Mouse (Mus musculus) induced T-regulatory cell, adult 2 months (primary cell): ENCODE data around the gene Olfr205.
"Not testable (repeated sequence)": the region's sequence is repeated elsewhere in the genome, so short reads cannot be mapped to it uniquely, and the experiment has no call there.

Experiments used
- DNase-seq: peaks from one replicate; pipeline ENCODE4 v3.0.0-alpha.2; 2012; ENCODE audit warnings: low read depth

Gene Olfr205

DNA sequence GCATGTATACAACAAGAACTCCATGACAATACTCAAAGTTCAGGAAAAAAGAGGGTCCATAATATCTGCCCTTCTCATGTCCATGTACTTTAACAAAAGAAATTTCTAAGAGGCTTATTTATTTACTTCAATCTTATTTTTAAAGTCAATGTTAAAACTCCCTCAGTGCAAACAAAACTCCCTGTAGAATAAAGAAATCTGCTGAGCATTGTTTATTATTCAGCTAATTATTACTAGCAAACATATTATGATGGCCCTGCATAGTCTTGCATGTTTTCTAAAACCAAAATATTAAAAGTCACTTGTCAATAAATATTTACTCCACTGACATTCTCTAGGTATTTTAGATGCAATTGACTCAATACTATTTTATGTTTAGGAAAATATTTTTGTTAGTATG, at the start of gene Olfr205:
Gene Olfr205, minus strand, starts transcription at position 101 of the 400 bp plus-strand sequence.
- no peak for DNase-seq

- no peak for DNase-seq
Measured at GRCm38 (mm10) chr16:59363893-59364292, 33.0 kb upstream of the Olfr205 start, which contains the start of gene Olfr209. TSS of gene Olfr209 (minus strand) at chr16:59363993.

GRCm38 (mm10) chr16:59349146-59349545, 18.2 kb upstream of the Olfr205 start, which contains the start of gene Olfr206:
TSS of gene Olfr206 (minus strand) at chr16:59349246.
- DNase-seq, result no peak

DNA sequence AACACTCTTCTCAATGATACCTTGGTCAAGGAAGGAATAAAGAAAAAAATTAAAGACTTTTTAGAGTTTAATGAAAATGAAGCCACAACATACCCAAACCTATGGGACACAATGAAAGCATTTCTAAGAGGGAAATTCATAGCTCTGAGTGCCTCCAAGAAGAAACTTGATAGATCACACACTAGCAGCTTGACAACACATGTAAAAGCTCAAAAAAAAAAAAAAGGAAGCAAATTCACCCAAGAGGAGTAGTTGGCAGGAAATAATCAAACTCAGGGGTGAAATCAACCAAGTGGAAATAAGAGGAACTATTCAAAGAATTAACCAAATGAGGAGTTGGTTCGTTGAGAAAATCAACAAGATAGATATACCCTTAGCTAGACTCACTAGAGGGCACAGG, 7.7 kb downstream of the Olfr205 start:
- DNase-seq, result not testable (repeated sequence)

- DNase-seq, result no peak
Measured at GRCm38 (mm10) chr16:59318148-59318547, 12.8 kb downstream of the Olfr205 start, which contains the start of gene Olfr204. TSS of gene Olfr204 (minus strand) at chr16:59318248.

GRCm38 (mm10) chr16:59298581-59298980, 32.4 kb downstream of the Olfr205 start, which contains the start of gene Olfr203:
TSS of gene Olfr203 (plus strand) at chr16:59298881.
- no peak for DNase-seq

GRCm38 (mm10) chr16:59287576-59287975, 43.4 kb downstream of the Olfr205 start:
- DNase-seq, result not testable (repeated sequence)

DNA sequence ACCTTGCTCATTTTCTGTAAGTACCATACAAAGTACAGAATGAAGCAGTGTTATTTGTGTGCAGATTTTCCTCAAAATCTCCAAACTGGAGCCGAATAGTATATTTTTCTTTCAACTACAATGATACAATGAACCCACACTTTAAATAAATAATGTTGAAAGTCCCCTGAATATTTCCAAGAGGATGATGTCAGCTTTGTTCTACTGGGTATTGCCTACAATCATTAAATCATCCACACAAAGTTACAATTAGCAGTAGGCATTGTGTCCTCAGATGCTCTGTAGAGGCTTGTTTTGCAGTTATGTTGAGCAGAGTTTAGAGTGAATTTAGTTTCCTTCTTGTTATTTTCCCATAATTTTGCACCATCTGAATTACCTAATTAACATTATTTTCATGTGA, 44.2 kb downstream of the Olfr205 start, which contains the start of gene Olfr202:
Gene Olfr202, minus strand, starts transcription at position 101 of the 400 bp plus-strand sequence.
- no peak for DNase-seq

DNA sequence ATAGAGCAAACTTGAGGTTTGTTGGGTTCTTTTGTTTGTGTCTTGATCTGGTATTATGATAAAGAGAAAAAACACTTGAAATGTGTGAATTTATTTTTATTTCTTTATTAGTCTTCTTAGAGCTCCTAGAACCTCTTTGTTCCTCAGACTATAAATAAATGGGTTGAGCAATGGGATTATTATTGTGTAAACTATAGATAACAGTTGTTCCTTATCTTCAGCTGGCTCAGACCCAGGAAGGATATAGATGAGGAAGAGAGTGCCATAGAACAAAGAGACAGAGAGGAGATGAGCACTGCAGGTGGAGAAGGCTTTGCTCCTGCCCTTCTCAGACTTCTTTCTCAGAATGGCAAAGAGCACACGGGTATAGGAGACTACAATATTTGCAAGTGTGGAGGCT, 47.5 kb downstream of the Olfr205 start:
- no peak for DNase-seq

- DNase-seq, result no peak
Measured at GRCm38 (mm10) chr16:59280542-59280941, 50.4 kb downstream of the Olfr205 start.
